Mouse (Mus musculus) spleen, postnatal 36 days (tissue): ENCODE results near the gene Gprc5b.

Source experiments
- DNase-seq, 2 experiments: peaks; one replicate each; pipeline ENCODE4 v3.0.0; 2022; ENCODE audit warnings: low spot score in 2 of 2, mixed read lengths in 1 of 2

Gene Gprc5b

GRCm38 (mm10) chr7:118990282-118990681, 4.7 kb downstream of the Gprc5b start:
- no peak for DNase-seq

DNA sequence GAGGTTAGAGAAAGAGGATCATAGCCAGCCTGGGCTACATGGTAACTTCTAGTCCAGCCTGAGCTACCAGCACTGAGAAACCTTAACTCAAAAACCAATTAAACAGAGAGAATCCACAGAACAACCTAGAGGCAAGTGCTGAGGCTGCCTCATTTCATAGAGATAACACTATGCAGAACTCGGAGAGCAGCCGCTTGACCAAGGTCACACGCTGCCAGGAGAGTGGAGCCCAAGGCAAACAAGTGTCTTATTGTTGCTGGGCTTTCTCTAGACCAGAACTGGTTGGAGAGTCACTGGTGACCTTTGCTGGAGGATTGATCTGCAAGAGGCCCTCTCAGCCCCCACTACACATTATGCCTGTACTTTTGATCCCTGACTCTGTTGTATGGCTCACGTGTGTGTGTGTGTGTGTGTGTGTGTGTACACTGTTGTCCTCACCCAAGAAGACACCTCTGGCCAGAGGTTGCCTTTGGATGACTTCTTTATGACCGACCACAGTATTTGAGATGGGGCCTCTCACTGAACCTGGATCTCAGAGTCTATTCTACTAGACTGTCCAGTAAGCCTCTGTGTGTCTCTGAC, 5.6 kb downstream of the Gprc5b start:
- no peak for DNase-seq

DNA sequence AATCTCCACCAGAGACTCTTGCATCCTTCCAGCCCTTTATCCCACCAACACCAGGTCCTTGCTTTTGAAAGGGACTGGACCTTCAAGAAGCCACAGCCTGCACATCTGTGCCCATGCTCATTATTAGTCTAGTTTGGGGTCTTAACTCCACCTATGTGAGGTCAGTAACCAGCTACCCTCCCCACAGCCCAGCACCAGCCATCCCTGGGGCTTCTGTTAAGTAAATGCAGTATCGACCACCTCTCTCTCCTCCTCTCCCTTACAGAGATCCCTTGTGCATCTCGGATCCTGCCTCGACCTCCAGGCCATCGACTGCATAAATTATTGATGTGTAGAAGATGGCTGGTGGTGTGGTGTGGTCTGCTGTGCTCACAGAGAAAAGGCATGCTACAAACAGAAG, 8.6 kb downstream of the Gprc5b start:
- DNase-seq = no peak

- no peak for DNase-seq
Observed at GRCm38 (mm10) chr7:118985786-118986185, 9.2 kb downstream of the Gprc5b start.

DNA sequence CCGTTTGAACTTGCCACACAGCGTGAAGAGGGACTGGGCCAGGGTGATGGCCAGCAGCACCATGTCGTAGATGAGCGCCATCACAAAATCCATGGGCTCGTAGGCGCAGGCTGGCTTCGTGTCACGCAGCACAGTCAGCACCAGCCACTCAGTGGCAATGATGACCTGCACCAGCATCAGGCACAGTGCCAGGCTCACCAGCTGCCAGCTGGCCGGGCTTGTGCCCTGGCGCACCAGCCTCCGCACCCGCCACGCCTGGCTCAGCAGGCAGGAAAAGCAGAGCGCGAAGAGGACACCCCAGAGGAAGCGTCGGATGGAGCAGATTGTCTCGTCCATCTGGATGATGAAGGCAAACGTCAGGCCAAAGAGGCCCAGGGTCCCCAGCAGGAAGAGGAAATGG, 11.1 kb downstream of the Gprc5b start:
- no peak for DNase-seq

DNA sequence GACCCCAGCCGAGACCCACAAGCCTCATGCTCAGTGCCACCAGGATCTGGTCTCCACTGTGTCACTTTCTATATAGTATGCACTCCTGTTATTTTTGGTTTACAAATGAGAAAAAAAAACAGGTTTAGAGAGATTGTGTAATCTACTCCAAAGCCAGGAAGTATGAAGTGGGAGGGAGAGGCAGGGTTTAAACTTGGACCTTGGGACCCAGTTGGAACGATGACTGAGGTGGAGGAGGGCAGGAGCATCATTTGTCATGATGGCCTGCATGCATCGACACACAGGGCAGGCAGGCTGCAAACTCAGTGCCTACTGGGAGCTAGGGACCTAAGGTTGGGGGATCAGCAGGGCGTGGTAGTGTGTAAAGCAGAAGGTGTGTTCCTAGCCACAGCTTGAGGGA, 12.4 kb downstream of the Gprc5b start:
- DNase-seq = no peak

DNA sequence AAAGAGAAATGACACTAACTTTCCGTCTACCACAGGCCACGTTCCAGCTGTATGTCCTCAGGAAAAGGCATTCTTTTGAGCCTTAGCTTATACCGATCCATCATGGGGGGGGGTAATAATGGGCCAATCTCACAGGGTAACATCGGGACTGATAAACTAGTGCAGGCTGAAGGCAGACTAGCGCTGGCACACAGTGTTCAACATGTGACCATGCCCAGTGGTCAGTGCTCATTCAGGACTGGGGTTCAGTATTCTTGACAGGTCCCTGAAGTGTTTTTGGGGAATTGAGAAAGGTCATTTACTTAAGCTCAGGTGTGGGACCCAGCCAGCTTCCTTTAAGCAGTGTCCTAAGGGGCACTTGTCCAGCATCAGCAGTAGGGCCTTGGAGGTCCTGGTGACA, 13.2 kb downstream of the Gprc5b start:
- DNase-seq = no peak

- DNase-seq = no peak
Observed at GRCm38 (mm10) chr7:118981346-118981745, 13.7 kb downstream of the Gprc5b start.

DNA sequence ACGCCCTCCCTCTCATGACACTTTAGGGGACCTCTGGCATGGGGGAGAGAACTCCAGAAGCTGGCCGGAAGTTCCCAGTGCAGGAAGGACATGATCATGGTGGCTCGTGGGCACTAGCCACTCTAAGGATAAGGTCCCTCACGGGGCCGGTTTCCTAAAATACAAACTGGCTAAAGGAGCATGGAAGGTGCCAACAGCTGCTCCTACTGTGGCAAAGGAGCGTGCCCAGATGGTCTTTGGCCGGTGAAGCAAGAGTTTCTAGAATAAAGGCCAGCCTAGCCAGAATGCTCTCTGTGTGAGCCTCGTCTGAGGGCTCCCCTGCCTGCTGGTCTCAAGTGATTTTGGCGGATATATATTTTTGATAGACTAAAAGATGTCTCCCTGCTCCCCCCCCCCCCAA, 15.3 kb downstream of the Gprc5b start:
- DNase-seq = no peak

- no peak for DNase-seq
Observed at GRCm38 (mm10) chr7:118979121-118979520, 15.9 kb downstream of the Gprc5b start.

DNA sequence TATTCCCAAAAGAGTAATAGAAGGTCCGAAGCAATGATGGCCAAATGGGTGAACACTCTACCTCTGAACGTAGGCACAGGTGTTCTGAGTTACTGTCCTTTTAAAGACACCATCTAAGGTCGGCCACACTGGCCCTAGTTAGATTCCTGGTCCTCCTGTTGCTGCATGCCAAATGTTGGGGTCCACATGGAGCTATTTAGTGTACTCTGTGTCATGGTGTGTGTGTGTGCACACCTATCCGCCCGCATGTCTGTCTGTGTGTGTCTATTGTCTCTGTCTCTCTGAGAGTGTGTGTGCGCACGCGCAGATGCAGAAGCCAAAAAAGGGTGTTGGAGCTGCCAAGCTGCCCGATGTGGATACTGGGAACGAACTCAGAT, 17.9 kb downstream of the Gprc5b start:
- DNase-seq = no peak

DNA sequence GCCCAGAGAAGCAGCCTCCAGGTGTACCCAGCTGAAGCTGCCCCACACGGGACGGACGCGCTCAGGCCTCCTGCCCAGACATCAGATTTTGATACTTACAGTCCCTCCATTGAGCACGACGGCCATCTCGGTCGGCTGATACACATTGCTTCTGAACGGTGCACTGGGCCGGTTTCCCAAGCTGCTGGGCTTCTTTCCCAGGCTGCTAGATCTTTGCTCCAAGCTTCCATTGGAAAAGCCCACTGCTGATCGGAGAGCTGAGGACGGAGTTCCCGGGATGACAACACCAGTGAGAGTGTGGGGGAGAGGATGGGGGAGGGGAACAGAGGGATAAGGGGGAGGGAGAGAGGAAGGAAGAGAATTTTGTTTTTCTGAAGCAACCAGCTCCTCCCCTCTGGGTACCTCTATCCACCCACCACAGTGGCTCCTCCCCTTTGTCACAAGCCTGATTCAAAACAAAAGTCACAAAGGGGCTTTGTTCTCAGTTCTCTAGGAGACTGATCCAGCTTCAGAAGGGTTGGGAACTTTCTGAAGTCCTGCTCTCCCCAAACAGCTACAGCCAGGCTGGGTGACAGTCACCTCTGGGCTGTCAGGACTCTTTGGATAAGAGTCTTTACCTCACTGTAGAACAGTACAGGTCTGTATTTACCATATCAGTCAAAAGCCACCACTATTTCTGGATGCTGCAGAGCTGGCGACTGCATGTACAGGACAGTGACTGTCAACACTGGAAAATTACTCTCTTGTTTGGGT, 18.4 kb downstream of the Gprc5b start:
- DNase-seq = peak in 1 of 2 experiments; percentile 19

DNA sequence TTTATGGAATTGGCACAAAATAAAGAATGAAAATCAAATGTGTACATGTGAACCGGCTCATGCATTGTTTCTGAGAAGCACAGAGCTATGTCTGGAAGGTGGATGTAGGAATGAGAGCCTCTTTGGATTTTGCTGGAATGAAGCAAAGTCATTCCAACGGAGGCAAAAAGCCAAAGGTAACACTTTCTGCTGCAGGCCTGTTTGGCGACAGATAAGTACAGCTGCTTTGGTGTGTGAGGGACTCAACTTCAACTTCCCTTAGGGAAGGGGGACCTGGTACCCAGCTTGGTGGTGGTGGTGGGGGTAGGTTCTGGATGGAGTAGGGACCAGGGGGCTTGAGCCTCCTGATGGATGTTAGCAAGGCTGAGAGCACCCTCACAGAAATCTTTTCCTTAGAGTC, 19.2 kb downstream of the Gprc5b start:
- DNase-seq = no peak

GRCm38 (mm10) chr7:118973377-118973776, 21.6 kb downstream of the Gprc5b start:
- DNase-seq = no peak

DNA sequence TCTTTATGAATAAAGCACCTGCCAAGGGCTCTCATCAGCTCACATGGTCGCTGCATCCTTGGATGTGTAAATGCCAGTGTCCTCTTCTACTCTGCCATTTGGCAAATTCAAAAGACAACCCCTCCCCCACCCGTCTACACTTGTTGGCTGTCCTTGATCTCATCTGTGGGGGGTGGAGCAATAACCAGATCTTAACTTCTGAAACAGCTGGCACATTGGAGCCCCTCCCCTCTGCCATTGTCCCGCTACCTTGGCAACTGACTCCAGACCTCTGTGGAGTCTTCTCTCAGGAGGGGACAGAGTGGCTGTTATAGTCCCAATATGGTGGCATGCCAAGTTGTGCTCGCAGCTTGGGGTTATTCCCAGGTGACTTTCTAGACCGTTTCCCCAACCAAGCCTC, 22.7 kb downstream of the Gprc5b start:
- no peak for DNase-seq

GRCm38 (mm10) chr7:118971499-118971898, 23.5 kb downstream of the Gprc5b start:
- DNase-seq = no peak

- DNase-seq = no peak
Observed at GRCm38 (mm10) chr7:118968870-118969269, 26.1 kb downstream of the Gprc5b start.

- no peak for DNase-seq
Observed at GRCm38 (mm10) chr7:118965198-118965597, 29.8 kb downstream of the Gprc5b start.

DNA sequence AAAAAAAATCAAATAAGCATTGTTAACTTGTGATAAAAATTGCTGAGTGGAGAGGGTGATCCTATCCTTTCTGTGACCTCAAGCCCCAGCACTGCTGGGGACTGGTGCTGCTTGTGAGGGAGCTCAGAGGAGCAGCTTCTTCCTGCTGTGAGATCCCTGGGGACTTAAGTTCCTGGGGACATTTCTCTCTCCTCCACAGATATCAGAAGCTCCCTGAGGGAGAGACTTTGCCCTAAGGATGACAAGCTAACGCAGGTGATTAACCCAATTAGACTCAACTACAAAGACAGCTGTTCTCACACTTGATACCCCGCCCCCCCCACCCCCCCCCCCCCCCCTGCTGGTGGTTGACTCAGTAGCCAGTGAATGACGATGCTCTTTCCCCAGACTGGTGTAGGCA, 30.2 kb downstream of the Gprc5b start:
- DNase-seq = no peak

- no peak for DNase-seq
Observed at GRCm38 (mm10) chr7:118959209-118959608, 35.8 kb downstream of the Gprc5b start.

DNA sequence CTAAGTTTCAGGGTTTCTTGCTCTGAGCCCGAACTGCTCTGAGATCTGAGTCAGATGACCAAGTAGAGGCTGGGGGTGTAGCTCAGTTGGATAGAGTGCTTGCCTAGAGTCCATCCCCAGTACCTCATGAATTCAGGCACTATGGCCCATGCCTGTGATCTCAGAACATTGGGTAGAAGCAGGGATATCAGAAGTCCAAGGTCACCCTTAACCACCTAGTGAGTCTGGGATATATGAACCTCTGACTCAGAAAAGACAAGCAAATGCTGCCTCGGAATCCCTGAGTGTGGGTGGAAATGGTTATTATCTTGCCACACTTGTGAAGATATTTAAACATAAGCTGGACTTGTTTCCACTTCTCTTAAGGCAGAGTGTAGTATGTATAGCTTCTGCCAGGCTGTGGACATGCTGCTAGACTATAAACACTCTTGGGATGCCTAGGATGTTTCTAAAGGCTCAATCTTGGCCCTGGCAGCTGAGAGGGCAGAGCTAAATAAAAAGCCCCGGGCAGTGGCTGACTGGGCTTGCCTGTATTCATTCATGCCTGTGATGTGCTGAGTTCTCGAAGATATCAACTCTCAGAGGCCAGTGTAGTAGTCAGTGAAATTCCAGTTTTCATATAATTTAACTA, 38.3 kb downstream of the Gprc5b start:
- DNase-seq = no peak

DNA sequence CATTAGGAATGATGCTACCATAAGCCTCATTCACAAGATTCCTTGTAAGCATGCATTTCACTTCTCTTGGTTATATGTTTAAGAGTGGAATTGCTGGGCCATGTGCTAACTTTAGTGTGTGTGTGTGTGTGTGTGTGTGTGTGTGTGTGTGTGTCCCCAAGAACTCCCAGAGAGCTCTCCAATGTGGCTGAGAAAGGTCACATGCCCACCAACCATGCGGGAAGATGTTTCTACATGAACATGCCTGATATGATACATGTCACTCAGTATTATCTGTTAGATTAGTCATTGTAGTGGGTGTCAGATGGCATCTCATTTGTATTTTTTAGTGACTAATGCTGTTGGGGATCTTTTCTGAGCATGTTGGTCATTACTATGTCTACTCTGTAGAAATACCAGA, 40.0 kb downstream of the Gprc5b start:
- no peak for DNase-seq

GRCm38 (mm10) chr7:118953626-118954282, 41.3 kb downstream of the Gprc5b start:
- no peak for DNase-seq
